Mouse (Mus musculus): Measurements from ENCODE around the gene Hoxb5. TPM values are rescaled to one million over a fixed set of nuclear protein-coding genes. Genes with fewer than 3 reads are reported as not detected.
A peak's percentile ranks its signal among the peaks of the same experiment; 100 is the strongest.

Gene Hoxb5
- polyA plus RNA-seq, 1 experiment from 2014 or later: 0.83 TPM

DNA sequence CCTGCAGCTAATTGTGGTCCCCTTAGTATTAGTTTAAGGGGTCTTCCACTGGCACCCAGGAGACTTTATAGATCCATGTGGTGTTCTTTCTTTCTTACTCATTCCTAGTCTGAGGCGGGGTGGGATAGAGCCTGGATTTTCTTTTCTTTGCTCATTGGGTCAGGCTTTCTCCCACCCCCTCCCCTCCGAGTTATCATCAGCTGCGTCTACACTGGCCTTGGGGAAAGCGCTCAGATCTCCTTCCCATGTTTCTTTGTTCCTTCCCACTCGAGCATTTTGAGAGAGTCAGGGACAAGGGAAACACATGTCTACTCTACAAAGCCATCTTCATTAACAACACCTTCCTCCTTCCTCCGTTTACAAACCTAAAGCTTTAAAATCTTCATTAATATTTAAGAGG, 33.9 kb downstream of the Hoxb5 start:
- peaks cover 17% of the 10 kb centered on the region for H3K4me1 ChIP-seq (replicated peaks)
- H3K36me3 ChIP-seq: no peaks in the 10 kb centered on the region
- H3K4me3 ChIP-seq (replicated peaks): no peak overlapping the region
- no peak overlapping the region for H3K27ac ChIP-seq
- H3K27me3 ChIP-seq: peaks cover 100% of the 10 kb centered on the region
- H3K9ac ChIP-seq (replicated peaks): no peak overlapping the region
- 19% methylated on average over 6 of the region's 6 CpGs for WGBS
- H3K9me3 ChIP-seq: no peaks in the 10 kb centered on the region
- no peak overlapping the region for H3K4me2 ChIP-seq
- ATAC-seq (ENCODE audit: insufficient number of reproducible peaks, insufficient read depth, low FRiP score, low TSS enrichment, low read depth): no peak

- Histone ChIP-seq H3K36me3 (no peaks in the 10 kb centered on the region), H3K27ac (no peak overlapping the region), H3K4me3 (replicated peaks) (no peak overlapping the region), H3K4me2 (no peak overlapping the region), H3K9ac (replicated peaks) (no peak overlapping the region), H3K27me3 (peaks cover 100% of the 10 kb centered on the region), H3K9me3 (no peaks in the 10 kb centered on the region), H3K4me1 (replicated peaks) (peaks cover 10% of the 10 kb centered on the region)
- 29% methylated on average over 7 of the region's 7 CpGs for WGBS
- no peak for ATAC-seq (ENCODE audit: insufficient number of reproducible peaks, insufficient read depth, low FRiP score, low TSS enrichment, low read depth)
Measured at GRCm38 (mm10) chr11:96338957-96339855, 36.1 kb downstream of the Hoxb5 start.

DNA sequence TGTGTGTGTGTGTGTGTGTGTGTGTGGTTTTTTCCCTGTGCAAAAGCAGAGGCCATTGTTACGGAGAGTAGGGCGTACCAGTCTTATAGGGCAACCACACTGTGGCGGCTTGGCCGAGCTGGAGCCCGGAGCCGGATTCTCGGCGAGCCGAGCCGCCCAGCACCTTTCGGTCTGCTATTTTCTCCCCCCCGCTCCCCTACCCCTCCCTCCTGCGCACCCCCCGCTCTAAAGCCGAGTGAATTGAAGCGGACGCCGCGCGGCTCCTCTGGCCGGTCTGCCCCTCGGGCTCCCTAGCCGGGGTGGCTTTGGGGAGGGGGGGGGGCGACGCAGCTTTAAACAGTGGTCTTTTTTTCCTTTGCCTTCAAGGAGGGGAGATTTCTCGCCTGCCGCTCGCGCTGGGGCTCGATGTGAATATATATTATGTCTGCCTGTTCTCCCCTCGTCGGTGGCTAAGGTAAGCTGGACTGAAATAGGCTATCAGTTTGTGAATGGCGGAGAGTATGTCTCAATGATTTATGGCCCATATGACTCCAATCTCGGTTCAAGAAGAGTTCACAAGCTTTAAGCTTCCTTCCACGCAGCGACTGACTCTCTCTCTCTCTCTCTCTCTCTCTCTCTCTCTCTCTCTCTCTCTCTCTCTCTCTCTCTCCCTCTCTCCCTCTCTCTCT, 37.7 kb downstream of the Hoxb5 start:
- under 1% methylated on average over 25 of the region's 36 CpGs for WGBS

GRCm38 (mm10) chr11:96341701-96342575, 38.8 kb downstream of the Hoxb5 start:
- ATAC-seq (ENCODE audit: insufficient number of reproducible peaks, insufficient read depth, low FRiP score, low TSS enrichment, low read depth): no peak
- H3K36me3 ChIP-seq: no peaks in the 10 kb centered on the region
- WGBS: 1% methylated on average over 40 of the region's 40 CpGs
- H3K9me3 ChIP-seq: no peaks in the 10 kb centered on the region
- peak overlapping the region; percentile 26 for H3K4me3 ChIP-seq (replicated peaks)
- peak overlapping the region; percentile 38 for H3K9ac ChIP-seq (replicated peaks)
- H3K27ac ChIP-seq: no peak overlapping the region
- peaks cover 22% of the 10 kb centered on the region for H3K4me1 ChIP-seq (replicated peaks)
- peak overlapping the region; percentile 52 for H3K4me2 ChIP-seq
- H3K27me3 ChIP-seq: peaks cover 100% of the 10 kb centered on the region

More for the DNA sequence above, 37.7 kb downstream of the Hoxb5 start:
- ATAC-seq (ENCODE audit: insufficient number of reproducible peaks, insufficient read depth, low FRiP score, low TSS enrichment, low read depth): no peak
- Histone ChIP-seq H3K27ac (peak overlapping the region; percentile 50; the same call in 1 of the 2 replicates), H3K9ac (replicated peaks) (peak overlapping the region; percentile 37; the same call in 1 of the 2 replicates), H3K36me3 (no peaks in the 10 kb centered on the region), H3K9me3 (no peaks in the 10 kb centered on the region), H3K4me2 (peak overlapping the region; percentile 52), H3K27me3 (peaks cover 100% of the 10 kb centered on the region), H3K4me3 (replicated peaks) (peak overlapping the region; percentile 28), H3K4me1 (replicated peaks) (peaks cover 20% of the 10 kb centered on the region)

DNA sequence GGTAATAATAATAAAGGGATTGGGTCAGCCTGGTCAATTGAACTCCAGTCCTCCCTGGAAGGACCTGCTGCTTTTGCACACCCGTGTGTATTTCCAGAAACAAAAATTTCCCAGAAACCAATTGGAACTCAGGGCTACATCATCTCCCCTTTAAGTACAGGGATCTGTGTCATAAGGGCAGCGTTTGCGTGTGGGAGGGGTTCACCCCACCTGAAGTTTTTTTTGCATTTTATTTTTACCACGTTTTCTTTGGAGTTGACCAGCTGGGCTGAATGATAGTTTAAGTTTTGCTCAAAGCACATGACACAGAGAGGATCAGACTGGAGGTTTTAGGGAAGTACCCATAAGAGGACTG, 39.4 kb downstream of the Hoxb5 start:
- H3K27ac ChIP-seq: no peak overlapping the region
- no peaks in the 10 kb centered on the region for H3K36me3 ChIP-seq
- peaks cover 98% of the 10 kb centered on the region for H3K27me3 ChIP-seq
- 6% methylated on average over 4 of the region's 4 CpGs for WGBS
- H3K4me3 ChIP-seq (replicated peaks): no peak overlapping the region
- peaks cover 22% of the 10 kb centered on the region for H3K4me1 ChIP-seq (replicated peaks)
- no peak for ATAC-seq (ENCODE audit: insufficient number of reproducible peaks, insufficient read depth, low FRiP score, low TSS enrichment, low read depth)
- H3K4me2 ChIP-seq: no peak overlapping the region
- H3K9me3 ChIP-seq: no peaks in the 10 kb centered on the region
- no peak overlapping the region for H3K9ac ChIP-seq (replicated peaks)

GRCm38 (mm10) chr11:96343206-96343745, 40.1 kb downstream of the Hoxb5 start:
- Histone ChIP-seq H3K27ac (no peak overlapping the region), H3K9me3 (no peaks in the 10 kb centered on the region), H3K4me3 (replicated peaks) (no peak overlapping the region), H3K27me3 (peaks cover 97% of the 10 kb centered on the region), H3K36me3 (no peaks in the 10 kb centered on the region), H3K4me1 (replicated peaks) (peaks cover 22% of the 10 kb centered on the region), H3K4me2 (no peak overlapping the region), H3K9ac (replicated peaks) (no peak overlapping the region)
- ATAC-seq (ENCODE audit: insufficient number of reproducible peaks, insufficient read depth, low FRiP score, low TSS enrichment, low read depth): no peak
- 25% methylated on average over 2 of the region's 2 CpGs for WGBS

GRCm38 (mm10) chr11:96344061-96344877, 41.1 kb downstream of the Hoxb5 start:
- Histone ChIP-seq H3K36me3 (no peaks in the 10 kb centered on the region), H3K27ac (0 out of 2 replicates have a peak overlapping the region, but pooled peaks have one; percentile 23), H3K4me1 (replicated peaks) (peaks cover 22% of the 10 kb centered on the region), H3K4me3 (replicated peaks) (peak overlapping the region; percentile 12; the same call in 1 of the 2 replicates), H3K27me3 (peaks cover 97% of the 10 kb centered on the region), H3K9ac (replicated peaks) (no peak overlapping the region), H3K9me3 (no peaks in the 10 kb centered on the region), H3K4me2 (peak overlapping the region; percentile 8)
- no peak for ATAC-seq (ENCODE audit: insufficient number of reproducible peaks, insufficient read depth, low FRiP score, low TSS enrichment, low read depth)
- 5% methylated on average over 39 of the region's 40 CpGs for WGBS

GRCm38 (mm10) chr11:96344878-96345159, 41.7 kb downstream of the Hoxb5 start:
- ATAC-seq (ENCODE audit: insufficient number of reproducible peaks, insufficient read depth, low FRiP score, low TSS enrichment, low read depth): no peak
- Histone ChIP-seq H3K9me3 (no peaks in the 10 kb centered on the region), H3K36me3 (no peaks in the 10 kb centered on the region), H3K27me3 (peaks cover 97% of the 10 kb centered on the region), H3K4me2 (peak overlapping the region; percentile 58; the same call in 1 of the 2 replicates), H3K4me1 (replicated peaks) (peaks cover 22% of the 10 kb centered on the region), H3K9ac (replicated peaks) (no peak overlapping the region), H3K27ac (no peak overlapping the region), H3K4me3 (replicated peaks) (no peak overlapping the region; the same call in 1 of the 2 replicates)
- 6% methylated on average over 6 of the region's 6 CpGs for WGBS

GRCm38 (mm10) chr11:96345220-96345892, 42.2 kb downstream of the Hoxb5 start:
- Histone ChIP-seq H3K4me2 (peak overlapping the region; percentile 58), H3K27ac (no peak overlapping the region), H3K27me3 (peaks cover 96% of the 10 kb centered on the region), H3K4me1 (replicated peaks) (peaks cover 22% of the 10 kb centered on the region), H3K36me3 (no peaks in the 10 kb centered on the region), H3K4me3 (replicated peaks) (peak overlapping the region; percentile 29), H3K9me3 (no peaks in the 10 kb centered on the region), H3K9ac (replicated peaks) (no peak overlapping the region)
- WGBS: 2% methylated on average over 40 of the region's 56 CpGs
- ATAC-seq (ENCODE audit: insufficient number of reproducible peaks, insufficient read depth, low FRiP score, low TSS enrichment, low read depth): no peak
